Mouse (Mus musculus): Measurements from ENCODE around the gene Vipr1. TPM values are rescaled to one million over a fixed set of nuclear protein-coding genes. Genes with fewer than 3 reads are reported as not detected.
A peak's percentile ranks its signal among the peaks of the same experiment; 100 is the strongest.

The Vipr1 gene
- polyA plus RNA-seq, 1 experiment: 8.0 TPM

- DNase-seq (ENCODE audit: low read depth in 1 of 2, low spot score in 2 of 2): no peak
- H3K4me1 ChIP-seq (ENCODE audit: control insufficient read depth, insufficient read depth, insufficient read length): no peaks in the 10 kb centered on the region
- no peak for TF ChIP-seq POLR2A (IDR thresholded peaks at IDR 0.05; ENCODE audit: low read depth, low read length)
- TF ChIP-seq CTCF (IDR thresholded peaks at IDR 0.05; ENCODE audit: extremely low read depth, insufficient read depth, insufficient read length, insufficient replicate concordance): no peak
- 41% methylated on average over 13 of the region's 13 CpGs for WGBS
- no peak overlapping the region for H3K27ac ChIP-seq (ENCODE audit: insufficient read depth, low read length)
- no peaks in the 10 kb centered on the region for H3K36me3 ChIP-seq (ENCODE audit: control insufficient read depth, insufficient read depth, low read length)
- H3K27me3 ChIP-seq (ENCODE audit: control insufficient read depth, insufficient read depth, low read length): no peaks in the 10 kb centered on the region
- H3K4me3 ChIP-seq (ENCODE audit: extremely low read depth, insufficient read depth, insufficient read length): no peak overlapping the region
Measured at GRCm38 (mm10) chr9:121600201-121600860, 42.2 kb upstream of the Vipr1 start.

- whole genome bisulfite sequencing: 49% methylated on average over 6 of the region's 6 CpGs
- TF ChIP-seq CTCF (IDR thresholded peaks at IDR 0.05; ENCODE audit: extremely low read depth, insufficient read depth, insufficient read length, insufficient replicate concordance): no peak
- Histone ChIP-seq H3K4me3 (ENCODE audit: extremely low read depth, insufficient read depth, insufficient read length) (no peak overlapping the region), H3K36me3 (ENCODE audit: control insufficient read depth, insufficient read depth, low read length) (no peaks in the 10 kb centered on the region), H3K27ac (ENCODE audit: insufficient read depth, low read length) (no peak overlapping the region), H3K27me3 (ENCODE audit: control insufficient read depth, insufficient read depth, low read length) (no peaks in the 10 kb centered on the region), H3K4me1 (ENCODE audit: control insufficient read depth, insufficient read depth, insufficient read length) (no peaks in the 10 kb centered on the region)
- no peak for DNase-seq (ENCODE audit: low read depth in 1 of 2, low spot score in 2 of 2)
Measured at GRCm38 (mm10) chr9:121600861-121601427, 41.6 kb upstream of the Vipr1 start.

GRCm38 (mm10) chr9:121602381-121602780 lies 40.1 kb upstream of the Vipr1 start:
- no peak overlapping the region for H3K27ac ChIP-seq (ENCODE audit: insufficient read depth, low read length)
- H3K4me1 ChIP-seq (ENCODE audit: control insufficient read depth, insufficient read depth, insufficient read length): no peaks in the 10 kb centered on the region
- H3K27me3 ChIP-seq (ENCODE audit: control insufficient read depth, insufficient read depth, low read length): no peaks in the 10 kb centered on the region
- DNase-seq (ENCODE audit: low read depth in 1 of 2, low spot score in 2 of 2): no peak
- TF ChIP-seq CTCF (IDR thresholded peaks at IDR 0.05; ENCODE audit: extremely low read depth, insufficient read depth, insufficient read length, insufficient replicate concordance) (no peak), POLR2A (IDR thresholded peaks at IDR 0.05; ENCODE audit: low read depth, low read length) (no peak)
- H3K4me3 ChIP-seq (ENCODE audit: extremely low read depth, insufficient read depth, insufficient read length): no peak overlapping the region
- 31% methylated on average over 2 of the region's 2 CpGs for WGBS
- H3K36me3 ChIP-seq (ENCODE audit: control insufficient read depth, insufficient read depth, low read length): no peaks in the 10 kb centered on the region

GRCm38 (mm10) chr9:121605414-121606278 lies 36.9 kb upstream of the Vipr1 start:
- no peaks in the 10 kb centered on the region for H3K36me3 ChIP-seq (ENCODE audit: control insufficient read depth, insufficient read depth, low read length)
- H3K4me3 ChIP-seq (ENCODE audit: extremely low read depth, insufficient read depth, insufficient read length): no peak overlapping the region
- no peaks in the 10 kb centered on the region for H3K4me1 ChIP-seq (ENCODE audit: control insufficient read depth, insufficient read depth, insufficient read length)
- no peak overlapping the region for H3K27ac ChIP-seq (ENCODE audit: insufficient read depth, low read length)
- no peaks in the 10 kb centered on the region for H3K27me3 ChIP-seq (ENCODE audit: control insufficient read depth, insufficient read depth, low read length)
- 56% methylated on average over 12 of the region's 12 CpGs for WGBS
- DNase-seq (ENCODE audit: low read depth in 1 of 2, low spot score in 2 of 2): peak in 1 of 2 experiments; percentile 36
- TF ChIP-seq CTCF (IDR thresholded peaks at IDR 0.05; ENCODE audit: extremely low read depth, insufficient read depth, insufficient read length, insufficient replicate concordance): peak; percentile 50; the same call in 1 of the 2 replicates
- TF ChIP-seq POLR2A (IDR thresholded peaks at IDR 0.05; ENCODE audit: low read depth, low read length): no peak

- WGBS: 57% methylated on average over 1 of the region's 1 CpGs
- no peaks in the 10 kb centered on the region for H3K27me3 ChIP-seq (ENCODE audit: control insufficient read depth, insufficient read depth, low read length)
- no peak for TF ChIP-seq CTCF (IDR thresholded peaks at IDR 0.05; ENCODE audit: extremely low read depth, insufficient read depth, insufficient read length, insufficient replicate concordance)
- TF ChIP-seq POLR2A (IDR thresholded peaks at IDR 0.05; ENCODE audit: low read depth, low read length): no peak
- H3K4me1 ChIP-seq (ENCODE audit: control insufficient read depth, insufficient read depth, insufficient read length): no peaks in the 10 kb centered on the region
- DNase-seq (ENCODE audit: low read depth in 1 of 2, low spot score in 2 of 2): no peak
- H3K27ac ChIP-seq (ENCODE audit: insufficient read depth, low read length): no peak overlapping the region
- H3K36me3 ChIP-seq (ENCODE audit: control insufficient read depth, insufficient read depth, low read length): no peaks in the 10 kb centered on the region
- H3K4me3 ChIP-seq (ENCODE audit: extremely low read depth, insufficient read depth, insufficient read length): no peak overlapping the region
Measured at GRCm38 (mm10) chr9:121606498-121607096, 35.9 kb upstream of the Vipr1 start.

- DNase-seq (ENCODE audit: low read depth in 1 of 2, low spot score in 2 of 2): no peak
- Histone ChIP-seq H3K27ac (ENCODE audit: insufficient read depth, low read length) (no peak overlapping the region), H3K4me1 (ENCODE audit: control insufficient read depth, insufficient read depth, insufficient read length) (no peaks in the 10 kb centered on the region), H3K27me3 (ENCODE audit: control insufficient read depth, insufficient read depth, low read length) (no peaks in the 10 kb centered on the region), H3K4me3 (ENCODE audit: extremely low read depth, insufficient read depth, insufficient read length) (no peak overlapping the region), H3K36me3 (ENCODE audit: control insufficient read depth, insufficient read depth, low read length) (no peaks in the 10 kb centered on the region)
- no peak for TF ChIP-seq POLR2A (IDR thresholded peaks at IDR 0.05; ENCODE audit: low read depth, low read length)
- TF ChIP-seq CTCF (IDR thresholded peaks at IDR 0.05; ENCODE audit: extremely low read depth, insufficient read depth, insufficient read length, insufficient replicate concordance): no peak
- 42% methylated on average over 6 of the region's 6 CpGs for WGBS
Measured at GRCm38 (mm10) chr9:121609381-121609780, 33.1 kb upstream of the Vipr1 start.

All from spleen, adult 2 months (tissue).